Mouse (Mus musculus) 416B (cell line): ENCODE measurements at regions not wholly inside any gene's neighbourhood (a gene's known extent, or its start where the extent isn't known, plus 50 kb on each side); places are given as distances from the start of the nearest gene placed in this dataset.
A peak's percentile ranks its signal among the peaks of the same experiment; 100 is the strongest.

Source experiments
- DNase-seq: peaks from one replicate; pipeline ENCODE4 v3.0.0; 2011; ENCODE audit warnings: low read depth

GRCm38 (mm10) chr3:121618561-121618960 is 52.0 kb upstream of the 4930432M17Rik start:
- no peak for DNase-seq

- DNase-seq = no peak
These were observed 52.4 kb upstream of the 4930432M17Rik start for GRCm38 (mm10) chr3:121618161-121618560.

GRCm38 (mm10) chr3:121617351-121617750 is 53.2 kb upstream of the 4930432M17Rik start:
- no peak for DNase-seq

GRCm38 (mm10) chr3:121616075-121616474 is 54.5 kb upstream of the 4930432M17Rik start:
- no peak for DNase-seq

- DNase-seq = no peak
These were observed 55.8 kb upstream of the 4930432M17Rik start for GRCm38 (mm10) chr3:121614741-121615140.

DNA sequence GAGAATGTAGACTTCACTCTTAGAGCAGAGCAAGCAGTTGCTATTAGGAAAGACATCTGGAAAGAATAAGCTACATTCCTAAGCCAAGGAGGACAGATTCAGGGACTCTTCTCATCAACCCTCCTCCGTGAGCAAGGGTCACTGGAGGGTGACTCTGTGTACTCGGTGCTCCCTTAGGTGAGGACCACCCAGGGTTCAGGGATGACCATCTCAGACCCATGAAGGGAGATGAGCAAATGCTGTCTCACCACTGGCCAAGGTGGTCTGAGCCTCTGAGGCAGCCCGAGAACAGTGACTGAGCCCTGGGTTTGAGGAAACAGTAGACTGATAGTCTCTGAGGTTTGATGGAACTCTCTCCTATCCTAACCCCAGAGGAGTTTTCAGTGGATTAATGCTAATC is 57.3 kb upstream of the 4930432M17Rik start:
- no peak for DNase-seq

DNA sequence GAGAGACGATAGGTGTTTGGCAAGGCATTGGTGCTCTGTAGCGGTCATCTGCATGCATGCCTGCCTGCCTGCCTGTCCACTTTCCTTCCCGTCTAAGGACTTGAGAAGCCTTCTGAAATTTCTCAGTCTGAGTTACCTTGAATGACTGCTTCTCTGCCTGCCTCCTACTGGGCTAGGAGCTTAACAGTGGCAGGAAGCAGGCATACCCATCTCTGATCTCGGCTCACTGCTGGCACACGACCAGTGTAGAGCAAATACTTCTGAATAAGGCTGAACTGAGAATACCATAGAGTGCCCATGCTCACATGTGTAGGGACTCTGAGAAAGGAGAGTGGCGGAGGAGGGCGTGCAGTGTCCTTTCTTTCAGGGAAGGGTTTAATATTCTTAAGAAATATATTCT is 60.7 kb upstream of the 4930432M17Rik start:
- DNase-seq = no peak

DNA sequence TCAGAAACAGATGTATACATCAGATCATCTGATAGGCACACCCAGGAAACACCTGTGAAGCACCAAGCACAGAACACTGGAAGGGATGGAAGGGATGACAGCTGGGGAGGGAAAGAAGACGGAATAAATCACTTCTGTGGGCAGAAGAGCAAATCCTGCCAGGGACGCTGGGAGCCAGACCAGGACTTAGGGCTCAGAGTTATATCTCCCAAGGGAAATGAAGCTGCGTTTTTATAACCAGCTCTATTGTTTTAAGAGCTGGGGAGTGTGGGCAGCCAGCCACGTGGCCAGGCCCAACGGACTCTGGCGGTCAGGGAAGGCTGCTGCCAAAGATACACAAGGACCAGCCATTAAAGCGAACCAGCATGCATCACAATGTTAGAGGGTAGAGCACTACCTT is 61.5 kb upstream of the 4930432M17Rik start:
- DNase-seq = no peak

DNA sequence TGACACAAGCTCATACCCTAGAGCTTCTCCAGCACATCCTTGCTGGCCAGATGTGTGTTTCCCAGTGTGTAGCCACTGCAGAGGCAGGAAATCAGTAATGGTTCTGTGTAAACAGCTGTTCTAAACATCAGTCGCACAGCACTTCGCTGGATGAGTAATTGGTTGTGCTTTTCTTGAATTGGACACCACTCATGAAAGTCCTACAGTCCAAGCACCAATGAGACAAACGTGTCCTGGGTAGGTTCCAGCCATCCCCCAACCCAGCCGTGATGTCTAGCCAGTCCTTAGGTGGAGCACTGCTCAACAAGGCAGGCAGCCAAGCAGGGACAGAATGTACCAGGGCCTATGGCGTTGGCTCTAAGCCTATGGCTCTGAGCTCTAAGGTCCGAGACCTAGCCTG is 65.8 kb upstream of the 4930432M17Rik start:
- no peak for DNase-seq

DNA sequence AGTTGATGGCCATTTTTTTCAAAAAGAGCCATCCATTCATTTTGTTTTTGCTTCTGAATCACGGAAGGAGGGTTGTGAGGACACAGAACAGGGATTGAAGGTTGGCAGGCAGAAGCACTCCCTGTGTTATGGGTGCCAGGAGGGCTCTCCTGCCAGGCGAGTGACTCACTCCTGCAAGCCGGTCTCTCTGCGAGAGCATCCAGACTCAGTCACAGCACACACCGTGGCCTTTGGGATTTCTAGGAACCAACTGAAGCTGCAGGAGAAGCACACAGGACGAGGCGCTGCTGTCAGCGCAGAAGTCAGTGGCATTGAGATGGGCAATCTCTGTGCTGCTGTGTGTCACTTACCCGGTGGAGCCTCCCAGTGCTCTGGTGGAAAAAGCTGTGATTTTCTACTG is 66.5 kb upstream of the 4930432M17Rik start:
- no peak for DNase-seq

- DNase-seq = no peak
These were observed 67.7 kb upstream of the 4930432M17Rik start for GRCm38 (mm10) chr3:121602826-121603370.

- DNase-seq = no peak
These were observed 68.4 kb upstream of the 4930432M17Rik start for GRCm38 (mm10) chr3:121602082-121602561.

GRCm38 (mm10) chr3:121600841-121601240 is 68.6 kb upstream of the Slc44a3 start:
- no peak for DNase-seq

DNA sequence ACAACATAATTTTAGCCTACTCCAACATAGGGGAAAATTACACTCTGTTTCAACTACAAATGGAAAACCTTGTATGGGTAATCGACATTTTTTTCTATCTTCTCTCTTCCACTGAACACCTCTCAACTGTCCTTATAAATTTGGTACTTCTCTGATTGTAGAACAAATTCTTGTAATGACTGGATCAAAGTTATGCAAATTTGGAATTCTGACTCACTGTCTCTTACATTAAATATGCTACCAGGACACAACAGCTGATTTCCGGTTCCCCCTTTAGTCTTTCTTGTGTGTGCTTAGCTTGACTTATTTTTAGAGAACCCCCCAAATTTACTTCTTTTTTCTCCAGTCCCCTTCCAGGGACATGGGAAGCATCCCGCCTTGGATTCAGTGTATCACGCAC is 68.2 kb upstream of the Slc44a3 start:
- no peak for DNase-seq

DNA sequence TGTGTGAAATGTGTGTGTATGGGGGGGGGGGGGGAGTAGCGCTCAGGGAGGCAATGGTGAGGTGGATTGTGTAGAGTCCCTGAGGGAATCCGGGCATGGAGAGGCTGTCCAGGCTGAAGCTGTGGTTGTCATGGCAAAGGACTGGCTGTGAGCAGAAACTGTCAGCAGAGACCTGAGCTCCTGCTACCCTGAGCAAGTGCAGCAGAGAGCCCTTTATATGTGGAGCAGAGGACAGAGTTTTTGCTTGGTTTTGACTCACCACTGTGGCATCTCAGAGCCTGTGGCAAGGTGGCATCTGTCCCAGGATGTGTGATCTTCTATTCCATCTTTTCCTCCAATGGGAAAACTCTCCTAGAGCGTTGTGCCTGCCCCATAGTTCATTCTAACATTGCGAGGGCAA is 65.8 kb upstream of the Slc44a3 start:
- no peak for DNase-seq

DNA sequence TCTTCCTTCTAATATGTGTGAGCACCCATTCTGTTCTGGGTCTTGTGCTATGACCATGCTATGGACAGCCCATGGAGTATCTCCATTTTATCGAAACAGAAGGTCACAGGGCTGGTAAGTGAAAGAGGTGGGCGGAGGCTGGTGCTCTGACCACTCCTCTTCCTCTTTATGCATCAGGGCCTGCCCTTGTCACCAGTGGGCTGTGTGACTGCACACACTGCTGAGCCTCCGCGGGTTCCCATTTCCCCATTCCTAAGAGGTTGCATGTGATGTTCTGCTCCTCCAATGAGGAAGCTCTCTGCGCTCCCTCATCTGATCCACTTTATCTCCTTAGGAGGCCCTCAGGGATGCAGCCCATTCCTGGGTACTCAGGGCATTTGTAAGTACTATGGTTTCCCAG is 65.0 kb upstream of the Slc44a3 start:
- peak; percentile 6 for DNase-seq

GRCm38 (mm10) chr3:121594580-121594979 is 62.4 kb upstream of the Slc44a3 start:
- no peak for DNase-seq

DNA sequence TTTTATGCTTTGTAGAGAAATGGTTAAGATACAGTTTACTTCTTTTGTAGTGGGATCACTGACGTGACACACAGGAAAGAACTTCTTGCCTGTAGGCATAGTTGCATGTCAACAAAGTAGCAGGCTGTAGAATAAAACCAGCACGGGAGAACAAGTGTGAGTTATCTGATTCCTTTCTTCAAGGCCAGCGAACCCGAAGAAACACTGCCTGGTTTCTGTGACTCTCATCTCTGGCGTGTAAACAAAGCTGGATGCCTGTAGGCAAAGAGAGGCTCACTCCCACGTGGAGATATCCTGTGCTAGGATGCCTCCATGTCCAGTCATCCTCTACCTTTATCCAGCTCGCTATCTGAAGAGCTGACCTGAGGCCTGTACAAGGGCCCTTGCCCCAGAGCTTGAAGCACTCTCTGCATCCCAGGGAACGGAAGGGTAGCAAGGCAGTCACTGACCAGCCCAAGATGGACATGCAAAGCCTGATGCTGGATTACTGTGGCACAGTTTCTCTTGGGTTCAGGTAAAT is 61.5 kb upstream of the Slc44a3 start:
- no peak for DNase-seq

DNA sequence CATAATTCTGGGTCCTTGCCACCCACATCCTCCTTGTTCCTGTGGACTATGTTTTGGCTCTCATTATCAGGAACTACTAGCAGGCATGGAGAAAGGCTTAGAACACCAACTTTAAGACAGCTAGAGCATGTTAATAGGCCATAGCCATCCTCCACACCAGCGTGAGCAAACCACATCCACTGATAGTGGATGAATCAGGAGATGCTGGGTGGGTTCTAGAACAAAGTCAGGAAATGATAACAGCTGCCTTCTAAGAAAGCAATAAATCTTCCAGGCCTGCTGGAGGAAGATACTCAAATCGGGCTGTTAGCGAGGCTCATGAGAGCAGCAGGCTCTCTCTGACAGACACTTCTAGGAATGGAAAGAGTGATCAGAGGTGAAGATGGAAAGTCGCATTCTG is 60.9 kb upstream of the Slc44a3 start:
- no peak for DNase-seq

GRCm38 (mm10) chr3:121589494-121589885 is 57.3 kb upstream of the Slc44a3 start:
- DNase-seq = no peak

- no peak for DNase-seq
These were observed 56.7 kb upstream of the Slc44a3 start for GRCm38 (mm10) chr3:121588737-121589493.

- DNase-seq = no peak
These were observed 53.1 kb upstream of the Slc44a3 start for GRCm38 (mm10) chr3:121585306-121585705.

DNA sequence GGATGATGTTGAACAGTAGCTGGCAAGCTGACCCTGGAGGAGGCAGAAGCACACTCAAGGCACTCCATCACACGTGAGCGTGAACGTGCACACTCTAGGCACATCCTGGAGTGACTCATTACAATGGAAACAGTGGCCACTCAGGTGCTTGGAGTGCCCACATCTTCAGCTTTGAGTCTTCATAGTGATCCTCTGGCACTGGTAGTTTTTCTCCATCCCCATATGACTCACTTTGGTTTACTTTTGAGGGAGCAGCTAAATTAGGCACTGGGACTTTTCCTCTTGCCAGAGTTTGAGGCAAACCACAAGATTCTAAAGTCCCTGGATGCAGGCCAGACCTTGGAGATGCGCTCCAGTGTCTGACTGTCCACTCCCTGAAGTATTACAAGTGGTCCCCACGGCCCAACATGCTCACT is 52.5 kb upstream of the Slc44a3 start:
- DNase-seq = peak; percentile 7

DNA sequence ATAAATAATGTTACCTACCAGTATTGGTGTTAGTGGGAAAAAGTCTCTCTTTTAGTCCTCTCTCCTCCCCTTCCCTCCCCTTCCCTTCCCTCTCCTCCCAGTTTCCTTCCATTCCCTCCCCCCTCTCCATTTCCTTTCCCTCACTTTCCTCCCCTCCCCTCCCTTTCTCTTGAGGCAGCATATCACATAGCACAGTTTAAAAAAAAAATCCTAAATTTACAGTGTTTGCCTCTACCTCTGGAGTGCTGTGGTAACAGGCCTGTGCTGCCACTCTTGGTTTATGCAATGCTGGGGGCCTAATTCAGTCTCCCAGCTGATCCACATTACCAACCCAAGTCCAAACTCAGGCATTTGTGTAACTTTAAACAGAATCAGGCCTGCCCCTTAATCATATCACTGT is 52.1 kb upstream of the Slc44a3 start:
- no peak for DNase-seq
